Mouse (Mus musculus) liver, embryonic 11.5 days (tissue): Measurements from ENCODE around the gene Catsperg1. TPM values are rescaled to one million over a fixed set of nuclear protein-coding genes. Genes with fewer than 3 reads are reported as not detected.
A peak's percentile ranks its signal among the peaks of the same experiment; 100 is the strongest.

Experiments
- ATAC-seq: fragments of 200-750 bp; cut with Nextera tagmentation; replicated peaks from 2 replicates; pipeline ENCODE4 v1.8.0; 2017; ENCODE audit warnings: moderate number of reproducible peaks, mild to moderate bottlenecking, moderate TSS enrichment, moderate library complexity; ENCODE audit not compliant: low FRiP score
- DNase-seq: peaks from one replicate; pipeline ENCODE4 v3.0.0-alpha.2; 2017; ENCODE audit warnings: low spot score
- H3K27ac ChIP-seq: fragments of 300-500 bp; sonication (generic); 2 replicates; pipeline ENCODE4 v1.5.1; 2014; ENCODE audit warnings: mild to moderate bottlenecking, low read depth, low read length, control low read depth
- H3K27me3 ChIP-seq: fragments of 300-500 bp; sonication (generic); replicated peaks from 2 replicates; pipeline ENCODE4 v1.6.1; 2014; ENCODE audit warnings: low read length, mixed read lengths; ENCODE audit not compliant: control insufficient read depth, insufficient read depth
- H3K36me3 ChIP-seq: fragments of 300-500 bp; sonication (generic); 2 replicates; pipeline ENCODE4 v1.6.1; 2014; ENCODE audit warnings: mild to moderate bottlenecking, low read length, moderate library complexity, mixed read lengths; ENCODE audit not compliant: control insufficient read depth, insufficient read depth
- H3K4me1 ChIP-seq: fragments of 300-500 bp; sonication (generic); replicated peaks from 2 replicates; pipeline ENCODE4 v1.6.1; 2014; ENCODE audit warnings: low read length, mixed read lengths; ENCODE audit not compliant: control insufficient read depth, insufficient read depth
- H3K4me2 ChIP-seq: fragments of 300-500 bp; sonication (generic); 2 replicates; pipeline ENCODE4 v1.6.1; 2014; ENCODE audit warnings: mild to moderate bottlenecking, control low read depth, moderate library complexity
- H3K4me3 ChIP-seq: fragments of 300-500 bp; sonication (generic); 2 replicates; pipeline ENCODE4 v1.5.1; 2014; ENCODE audit warnings: low read depth, low read length, control low read depth
- H3K9ac ChIP-seq: fragments of 300-500 bp; sonication (generic); 2 replicates; pipeline ENCODE4 v1.6.1; 2014; ENCODE audit warnings: low read depth, low read length, control low read depth
- H3K9me3 ChIP-seq: fragments of 300-500 bp; sonication (generic); 2 replicates; pipeline ENCODE4 v1.6.1; 2016; ENCODE audit warnings: low read length, inconsistent platforms, mixed read lengths; ENCODE audit not compliant: control insufficient read depth
- WGBS: fragments of 180-500 bp; shearing (Covaris S2); extraction: QIAGEN DNeasy Blood & Tissue Kit; methylation state at CpG from one replicate; pipeline ENCODE4 v1.1.7; 2014; 5-methylcytosine and 5-hydroxymethylcytosine counted together
- polyA plus RNA-seq: library from polyadenylated mRNA; unstranded; fragments of >200 nt; fragmentation: Nextera tagmentation; extraction: Ambion mirVana; gene quantifications from 2 replicates; pipeline ENCODE4 v1.2.1, GENCODE M21; 2014

The Catsperg1 gene
- polyA plus RNA-seq, 1 experiment from 2014 or later: 0.64 TPM

DNA sequence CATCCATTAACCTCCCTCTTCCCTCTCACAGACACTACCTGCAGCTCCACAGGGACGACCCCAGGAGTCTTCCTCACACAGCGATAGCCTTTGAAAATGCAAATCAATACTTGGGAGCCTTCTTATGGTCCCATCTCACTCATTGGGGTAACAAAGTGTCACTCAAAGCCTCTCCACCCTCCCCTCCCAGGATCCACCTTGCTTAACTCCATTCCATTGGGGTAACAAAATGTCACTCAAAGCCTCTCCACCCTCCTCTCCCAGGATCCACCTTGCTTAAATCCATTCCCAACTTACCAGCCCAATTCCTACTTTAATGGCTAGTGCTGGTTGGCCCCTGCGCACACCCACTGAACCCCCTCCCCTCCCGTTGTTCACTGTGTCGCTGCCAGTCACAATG is 55.6 kb downstream of the Catsperg1 start:
- peaks cover 6% of the 10 kb centered on the region; the same call in 1 of the 2 replicates for H3K4me1 ChIP-seq
- H3K9me3 ChIP-seq: no peaks in the 10 kb centered on the region
- ATAC-seq (no peak), DNase-seq (no peak)
- no peak overlapping the region for H3K9ac ChIP-seq
- H3K27me3 ChIP-seq: peaks cover 17% of the 10 kb centered on the region
- peaks cover 2% of the 10 kb centered on the region; the same call in 1 of the 2 replicates for H3K36me3 ChIP-seq
- 4% methylated on average over 5 of the region's 5 CpGs for WGBS
- no peak overlapping the region for H3K4me3 ChIP-seq
- no peak overlapping the region for H3K27ac ChIP-seq
- H3K4me2 ChIP-seq: no peak overlapping the region

DNA sequence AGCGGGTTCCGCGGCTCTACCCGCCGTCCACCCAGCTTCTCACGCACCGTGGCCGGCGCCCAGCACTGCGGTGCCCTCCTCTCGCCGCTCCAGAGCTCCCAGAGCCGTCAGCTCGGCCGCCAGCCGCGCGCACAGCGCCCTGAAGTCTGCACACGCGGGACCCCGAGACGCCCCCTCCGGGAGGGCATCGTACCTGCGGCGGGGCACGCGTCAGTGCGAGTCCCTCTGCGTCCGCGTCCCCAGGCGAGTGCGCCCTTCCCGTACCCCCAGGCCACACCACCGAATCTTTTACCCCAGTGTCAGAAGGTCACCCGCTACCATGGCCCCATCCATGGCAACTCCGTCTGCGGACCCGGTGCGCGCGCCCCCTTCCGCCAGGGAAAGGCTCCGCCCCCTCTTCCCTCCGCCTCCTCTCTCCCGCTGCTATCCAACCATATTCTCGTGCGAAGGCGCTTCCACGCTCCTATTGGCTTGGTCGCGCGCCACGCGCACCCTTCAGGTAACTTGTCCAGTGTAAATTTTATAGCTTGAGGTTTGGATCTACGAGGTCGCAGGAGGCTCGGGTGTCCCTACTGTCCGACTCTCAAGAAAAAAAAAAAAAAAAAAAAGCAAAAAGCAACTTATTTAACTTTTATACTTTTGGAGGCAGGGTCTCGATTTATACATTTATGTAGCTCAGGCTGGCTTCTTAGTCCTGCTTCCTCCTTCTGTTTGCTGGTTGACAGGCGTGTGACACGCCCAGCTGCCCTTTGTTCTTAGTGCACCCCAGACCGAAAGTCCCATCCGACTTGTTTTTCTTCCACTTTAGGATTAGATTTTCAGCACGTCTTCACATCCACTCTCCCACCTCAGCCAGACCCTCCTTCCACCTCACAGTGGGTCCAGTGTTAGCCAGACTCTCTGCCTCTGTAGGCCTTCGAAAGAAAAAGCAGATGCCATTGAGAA is 57.7 kb downstream of the Catsperg1 start, which contains the start of gene Fam98c:
Gene Fam98c, minus strand, starts transcription at position 397 of the 945 bp plus-strand sequence.
- Histone ChIP-seq H3K4me1 (no peaks in the 10 kb centered on the region; the same call in 1 of the 2 replicates), H3K4me3 (peak within 1 kb of the TSS; percentile 75), H3K4me2 (peak within 1 kb of the TSS; percentile 95), H3K9me3 (no peaks in the 10 kb centered on the region), H3K36me3 (peaks cover 2% of the 10 kb centered on the region; the same call in 1 of the 2 replicates), H3K27ac (peak within 1 kb of the TSS; percentile 53), H3K27me3 (peaks cover 14% of the 10 kb centered on the region), H3K9ac (peak within 1 kb of the TSS; percentile 82)
- ATAC-seq: peak; percentile 82
- DNase-seq: peak; percentile 80
- WGBS: 2% methylated on average over 67 of the region's 68 CpGs

DNA sequence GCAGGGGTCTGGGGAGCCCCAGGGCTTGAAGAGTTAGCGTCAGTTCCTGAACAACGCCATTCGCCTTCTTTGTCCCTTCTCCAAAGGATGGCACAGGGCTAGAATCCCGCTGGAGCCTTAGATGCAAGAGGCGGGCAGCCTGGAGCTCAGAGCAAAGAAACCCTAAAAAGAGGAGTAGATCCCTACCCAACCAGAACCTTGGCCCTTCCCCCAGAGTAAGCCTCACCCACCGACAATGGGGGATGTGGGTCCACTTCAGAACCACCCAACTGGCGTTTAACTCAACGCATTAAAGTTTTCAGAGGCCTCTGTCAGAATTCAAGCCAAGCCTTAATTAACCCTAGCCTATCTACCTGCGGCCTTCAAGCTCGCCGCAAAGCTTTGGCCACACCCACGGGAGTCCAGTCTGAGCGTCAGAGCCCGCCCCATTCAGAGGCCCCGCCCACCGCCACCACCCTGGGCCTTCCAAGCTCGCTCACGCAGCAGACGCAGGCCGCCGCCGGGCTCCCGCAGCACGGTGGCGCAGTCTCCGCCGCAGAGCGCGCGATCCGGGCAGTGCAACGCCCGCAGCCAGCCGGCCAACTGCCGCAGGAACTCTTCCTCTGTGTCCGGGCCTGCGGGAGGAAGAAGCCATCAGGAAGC is 58.5 kb downstream of the Catsperg1 start:
- no peaks in the 10 kb centered on the region for H3K9me3 ChIP-seq
- DNase-seq (peak; percentile 89), ATAC-seq (peak; percentile 85)
- H3K27ac ChIP-seq: peak overlapping the region; percentile 53
- H3K9ac ChIP-seq: peak overlapping the region; percentile 82
- H3K4me3 ChIP-seq: peak overlapping the region; percentile 75
- H3K27me3 ChIP-seq: peaks cover 14% of the 10 kb centered on the region
- H3K4me2 ChIP-seq: peak overlapping the region; percentile 95
- WGBS: 7% methylated on average over 37 of the region's 37 CpGs
- H3K36me3 ChIP-seq: peaks cover 2% of the 10 kb centered on the region; the same call in 1 of the 2 replicates
- H3K4me1 ChIP-seq: no peaks in the 10 kb centered on the region; the same call in 1 of the 2 replicates

DNA sequence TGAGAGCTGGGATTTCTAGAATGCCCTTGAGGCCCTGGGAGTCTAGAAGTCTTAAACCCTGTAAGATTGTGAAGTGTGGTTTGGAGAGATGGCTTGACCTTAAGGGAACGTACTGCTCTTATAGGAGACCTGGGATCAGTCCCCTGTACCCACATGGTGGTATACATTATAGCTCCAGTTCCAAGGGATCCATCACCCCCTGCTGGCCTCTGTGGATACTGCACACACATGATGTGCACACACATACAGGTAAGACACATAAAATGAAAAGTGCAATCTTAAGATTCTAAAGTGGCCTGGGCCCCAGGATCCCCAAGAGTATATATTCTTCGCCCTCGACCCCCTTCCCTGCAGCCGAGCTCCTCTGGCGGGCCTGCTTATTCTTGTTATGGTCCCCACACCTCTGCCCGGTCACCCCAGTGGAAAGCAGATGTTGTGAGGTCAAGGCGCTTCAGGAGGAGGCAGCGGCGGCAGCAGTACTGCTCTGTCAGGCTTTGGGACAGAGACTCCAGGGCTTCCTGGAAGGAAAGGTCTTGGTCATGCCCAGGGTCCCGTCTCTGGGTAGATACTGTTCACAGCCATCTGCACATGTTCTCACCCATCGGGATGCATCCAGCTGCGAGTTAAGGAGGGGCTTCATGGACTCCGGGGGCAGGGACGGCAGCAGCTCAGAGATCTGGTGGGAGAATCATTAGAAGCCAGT is 59.7 kb downstream of the Catsperg1 start:
- no peak overlapping the region for H3K4me2 ChIP-seq
- no peaks in the 10 kb centered on the region for H3K9me3 ChIP-seq
- peaks cover 2% of the 10 kb centered on the region; the same call in 1 of the 2 replicates for H3K36me3 ChIP-seq
- no peaks in the 10 kb centered on the region; the same call in 1 of the 2 replicates for H3K4me1 ChIP-seq
- 92% methylated on average over 14 of the region's 14 CpGs for WGBS
- H3K4me3 ChIP-seq: no peak overlapping the region
- DNase-seq (no peak), ATAC-seq (no peak)
- H3K9ac ChIP-seq: no peak overlapping the region
- H3K27me3 ChIP-seq: peaks cover 10% of the 10 kb centered on the region
- no peak overlapping the region for H3K27ac ChIP-seq

DNA sequence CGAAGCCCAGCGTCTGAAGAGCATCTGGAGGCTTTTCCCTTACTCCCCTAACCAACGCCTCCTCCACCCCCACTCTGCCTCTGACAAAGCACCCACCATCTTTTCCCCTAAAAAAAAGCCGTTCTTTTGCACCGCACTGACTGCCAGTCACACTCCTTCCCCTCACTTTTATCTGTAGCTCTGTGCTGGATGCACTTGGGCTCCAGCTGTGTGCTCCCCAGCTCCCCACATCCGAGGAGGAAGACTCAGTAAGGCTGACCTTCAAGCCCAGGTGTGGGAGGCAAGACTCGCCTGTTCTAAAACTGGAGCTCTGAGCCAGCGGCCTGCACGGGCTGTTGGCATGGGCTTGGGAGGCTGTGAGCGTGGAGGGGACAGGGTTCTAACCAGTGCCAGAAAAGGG is 62.3 kb downstream of the Catsperg1 start:
- WGBS: 71% methylated on average over 10 of the region's 10 CpGs
- Histone ChIP-seq H3K4me1 (no peaks in the 10 kb centered on the region; the same call in 1 of the 2 replicates), H3K27ac (no peak overlapping the region), H3K9me3 (no peaks in the 10 kb centered on the region), H3K4me3 (no peak overlapping the region), H3K27me3 (no peaks in the 10 kb centered on the region), H3K4me2 (no peak overlapping the region), H3K9ac (no peak overlapping the region), H3K36me3 (peaks cover 2% of the 10 kb centered on the region; the same call in 1 of the 2 replicates)
- no peak for ATAC-seq
- no peak for DNase-seq

DNA sequence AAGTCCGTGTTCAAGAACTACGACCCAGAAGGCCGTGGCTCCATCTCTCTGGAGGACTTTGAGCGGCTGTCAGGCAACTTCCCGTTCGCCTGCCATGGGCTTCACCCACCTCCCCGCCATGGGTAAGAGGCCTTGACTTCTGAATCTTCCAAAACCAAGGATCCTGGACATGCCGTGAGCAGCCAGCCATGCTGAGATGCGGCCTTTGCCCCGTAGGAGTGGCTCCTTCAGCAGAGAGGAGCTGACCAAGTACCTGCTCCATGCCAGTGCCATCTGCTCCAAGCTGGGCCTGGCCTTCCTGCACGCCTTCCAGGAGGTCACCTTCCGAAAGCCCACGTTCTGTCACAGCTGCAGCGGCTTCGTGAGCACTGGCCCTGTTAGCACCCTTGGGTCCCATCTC is 65.1 kb downstream of the Catsperg1 start:
- H3K4me1 ChIP-seq: no peaks in the 10 kb centered on the region
- no peaks in the 10 kb centered on the region for H3K36me3 ChIP-seq
- WGBS: 82% methylated on average over 15 of the region's 15 CpGs
- H3K27me3 ChIP-seq: no peaks in the 10 kb centered on the region
- no peak overlapping the region for H3K4me2 ChIP-seq
- no peak overlapping the region for H3K4me3 ChIP-seq
- no peak for ATAC-seq
- DNase-seq: no peak
- no peak overlapping the region for H3K9ac ChIP-seq
- H3K9me3 ChIP-seq: no peaks in the 10 kb centered on the region
- H3K27ac ChIP-seq: no peak overlapping the region

DNA sequence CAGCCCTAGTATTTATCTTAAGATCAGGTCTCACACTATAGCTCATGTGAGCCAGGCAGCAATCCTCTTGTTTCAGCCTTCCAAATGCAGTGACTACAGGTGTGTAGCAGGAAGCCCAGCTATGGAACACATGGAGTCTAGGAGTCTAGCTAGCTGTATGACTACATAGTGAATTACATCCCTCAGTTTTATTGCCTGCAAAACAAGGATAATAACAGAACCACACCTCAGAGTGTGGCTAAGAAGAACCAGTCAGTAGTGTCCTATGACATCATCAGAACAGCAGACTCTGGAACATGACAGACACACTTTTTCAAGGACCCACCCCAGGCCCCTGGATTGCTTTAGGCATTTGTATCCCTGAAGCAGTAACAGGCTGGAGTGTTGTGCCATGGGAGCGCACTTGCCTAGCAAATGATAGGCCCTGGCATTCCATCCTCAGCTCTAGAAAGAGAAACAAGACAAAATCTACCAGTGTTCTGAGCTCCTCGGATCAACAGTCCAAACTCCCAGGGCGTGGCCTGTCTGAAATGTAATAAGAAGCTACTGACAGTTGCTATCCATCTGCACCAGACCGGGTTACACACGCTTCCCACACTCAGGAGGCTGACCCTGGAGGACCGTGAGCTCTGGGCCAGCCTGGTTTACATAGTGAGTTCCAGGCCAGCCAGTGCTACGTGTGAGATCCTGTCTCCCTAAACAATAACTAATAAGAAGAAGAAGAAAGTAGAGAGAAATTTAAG is 67.0 kb downstream of the Catsperg1 start:
- Histone ChIP-seq H3K27me3 (no peaks in the 10 kb centered on the region), H3K27ac (no peak overlapping the region), H3K4me2 (no peak overlapping the region), H3K4me1 (no peaks in the 10 kb centered on the region), H3K36me3 (no peaks in the 10 kb centered on the region), H3K4me3 (no peak overlapping the region), H3K9ac (no peak overlapping the region), H3K9me3 (no peaks in the 10 kb centered on the region)
- WGBS: 71% methylated on average over 7 of the region's 7 CpGs
- DNase-seq (no peak), ATAC-seq (no peak)

DNA sequence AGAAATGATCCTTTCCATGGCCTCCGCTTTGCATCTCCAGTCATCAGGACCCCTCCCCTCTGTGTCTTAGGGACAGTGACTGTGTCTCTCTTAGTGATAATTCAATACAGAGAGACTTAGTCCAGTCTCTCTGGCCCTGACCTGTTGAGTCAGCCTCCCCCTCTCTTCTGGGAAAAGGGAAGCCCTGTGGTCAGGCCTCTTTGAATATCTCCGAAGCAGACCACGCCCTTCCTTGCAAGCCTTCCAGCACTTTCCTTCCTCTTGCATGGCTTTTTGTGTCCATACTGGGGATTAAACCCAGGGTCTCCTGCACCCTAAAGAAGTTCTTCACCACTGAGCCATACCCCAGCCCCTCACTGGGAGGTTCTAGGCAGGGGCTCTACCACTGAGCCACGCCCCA is 69.8 kb downstream of the Catsperg1 start:
- no peak for DNase-seq
- no peaks in the 10 kb centered on the region for H3K36me3 ChIP-seq
- no peak overlapping the region for H3K4me2 ChIP-seq
- H3K9me3 ChIP-seq: no peaks in the 10 kb centered on the region
- no peak overlapping the region for H3K9ac ChIP-seq
- no peak overlapping the region for H3K4me3 ChIP-seq
- H3K27ac ChIP-seq: no peak overlapping the region
- ATAC-seq: no peak
- 57% methylated on average over 4 of the region's 4 CpGs for WGBS
- H3K4me1 ChIP-seq: no peaks in the 10 kb centered on the region
- no peaks in the 10 kb centered on the region for H3K27me3 ChIP-seq
